Mouse (Mus musculus) heart, adult 2 months (tissue): ENCODE measurements around the gene Henmt1. TPM values are rescaled to one million over a fixed set of nuclear protein-coding genes. Genes with fewer than 3 reads are reported as not detected.

ENCODE experiments used
- DNase-seq, 2 experiments: peaks; one replicate each; pipeline ENCODE4 v3.0.0; 2021
- H3K27ac ChIP-seq: fragments of 200-600 bp; 2 replicates; pipeline ENCODE4 v1.8.1; 2022
- H3K27me3 ChIP-seq: fragments of 200-500 bp; 2 replicates; pipeline ENCODE4 v1.6.1; 2012; ENCODE audit warnings: mild to moderate bottlenecking, low read length, inconsistent platforms, mixed read lengths; ENCODE audit not compliant: control insufficient read depth, insufficient read depth
- H3K36me3 ChIP-seq: fragments of 200-500 bp; 2 replicates; pipeline ENCODE4 v1.6.1; 2012; ENCODE audit warnings: low read length, inconsistent platforms; ENCODE audit not compliant: control insufficient read depth, insufficient read depth
- H3K4me1 ChIP-seq: fragments of 200-500 bp; 2 replicates; pipeline ENCODE4 v1.6.1; 2011; ENCODE audit warnings: low read length; ENCODE audit not compliant: control insufficient read depth, insufficient read depth
- H3K4me3 ChIP-seq: fragments of 200-600 bp; 2 replicates; pipeline ENCODE4 v1.8.1; 2022
- H3K79me2 ChIP-seq: fragments of 200-500 bp; replicated peaks from 2 replicates; pipeline ENCODE4 v1.6.1; 2012; ENCODE audit warnings: mild to moderate bottlenecking, inconsistent platforms, low read length, moderate library complexity, mixed read lengths; ENCODE audit not compliant: control insufficient read depth, insufficient read depth
- H3K9ac ChIP-seq: fragments of 200-500 bp; 2 replicates; pipeline ENCODE4 v1.6.1; 2012; ENCODE audit warnings: low read depth, mild to moderate bottlenecking, control low read depth, inconsistent platforms, low read length, mixed read lengths
- CTCF ChIP-seq: fragments of 200-600 bp; IDR thresholded peaks from 2 replicates; pipeline ENCODE4 v1.8.1; 2022; ENCODE audit warnings: antibody characterized with exemption, mild to moderate bottlenecking, moderate library complexity
- EP300 ChIP-seq: fragments of 200-500 bp; IDR thresholded peaks from 2 replicates; pipeline ENCODE4 v1.6.1; 2011; ENCODE audit warnings: low read depth, low read length, control low read depth; ENCODE audit not compliant: insufficient read depth
- POLR2A ChIP-seq: fragments of 200-500 bp; IDR thresholded peaks from 2 replicates; pipeline ENCODE4 v1.6.1; 2011; ENCODE audit warnings: mild to moderate bottlenecking, low read depth, low read length, control low read depth; ENCODE audit not compliant: insufficient read depth
- WGBS: fragments of 180-500 bp; shearing (Covaris S2); methylation state at CpG from one replicate; pipeline ENCODE4 v1.1.7; 2018; 5-methylcytosine and 5-hydroxymethylcytosine counted together
- intact Hi-C: fragments of 180-260 bp; cut with DNase I; formaldehyde crosslinking; loops from one replicate; pipeline ENCODE4 v1.15.1; 2025
- polyA plus RNA-seq: library from polyadenylated mRNA; depleted of rRNA; stranded (reverse); fragments of >200 nt; gene quantifications from 2 replicates; pipeline ENCODE4 v1.2.3, GENCODE M21; 2012
- total RNA-seq, 2 experiments: library from RNA; stranded (reverse); gene quantifications; 2 replicates each; pipeline ENCODE4 v1.2.3; 2021

Henmt1 gene
- total and polyA plus RNA-seq, 3 experiments = not detected

- WGBS = 91% methylated on average over 13 of the region's 13 CpGs
- intact Hi-C loops = loop anchor here (2.0 to 5.0 kb wide), 2 partner anchors 50 to 85 kb away; partner anchors contain the start of gene Fam102b
- no peaks in the 10 kb centered on the region for H3K27me3 ChIP-seq
- no peak overlapping the region for H3K27ac ChIP-seq
- H3K4me1 ChIP-seq = no peaks in the 10 kb centered on the region
- no peak overlapping the region for H3K4me3 ChIP-seq
- no peak for DNase-seq
- H3K36me3 ChIP-seq = no peaks in the 10 kb centered on the region
- no peaks in the 10 kb centered on the region for H3K79me2 ChIP-seq
- TF ChIP-seq EP300 (no peak), CTCF (peak; percentile 67)
- H3K9ac ChIP-seq = no peak overlapping the region
Observed at GRCm38 (mm10) chr3:108977340-108978030, 37.8 kb downstream of the Henmt1 start.

GRCm38 (mm10) chr3:108981946-108982345, 42.3 kb downstream of the Henmt1 start:
- Histone ChIP-seq H3K9ac (no peak overlapping the region), H3K27me3 (no peaks in the 10 kb centered on the region), H3K36me3 (no peaks in the 10 kb centered on the region), H3K27ac (no peak overlapping the region), H3K4me3 (no peak overlapping the region), H3K79me2 (no peaks in the 10 kb centered on the region), H3K4me1 (no peaks in the 10 kb centered on the region)
- WGBS = 74% methylated on average over 6 of the region's 6 CpGs
- DNase-seq = no peak
- intact Hi-C loops = no loop called here
- TF ChIP-seq EP300 (no peak), CTCF (no peak), POLR2A (no peak)

GRCm38 (mm10) chr3:108983989-108984388, 44.3 kb downstream of the Henmt1 start:
- no peaks in the 10 kb centered on the region for H3K27me3 ChIP-seq
- H3K4me3 ChIP-seq = no peak overlapping the region
- H3K4me1 ChIP-seq = no peaks in the 10 kb centered on the region
- no peaks in the 10 kb centered on the region for H3K79me2 ChIP-seq
- intact Hi-C loops = no loop called here
- no peak for TF ChIP-seq CTCF
- no peak for TF ChIP-seq POLR2A
- WGBS = 47% methylated on average over 5 of the region's 5 CpGs
- H3K36me3 ChIP-seq = no peaks in the 10 kb centered on the region
- no peak overlapping the region for H3K27ac ChIP-seq
- DNase-seq = no peak
- H3K9ac ChIP-seq = no peak overlapping the region

- 76% methylated on average over 1 of the region's 1 CpGs for WGBS
Observed at GRCm38 (mm10) chr3:108986534-108986933, 46.9 kb downstream of the Henmt1 start.

GRCm38 (mm10) chr3:108987009-108987659, 47.5 kb downstream of the Henmt1 start:
- Histone ChIP-seq H3K27me3 (no peaks in the 10 kb centered on the region), H3K4me3 (no peak overlapping the region), H3K79me2 (no peaks in the 10 kb centered on the region), H3K9ac (no peak overlapping the region), H3K36me3 (no peaks in the 10 kb centered on the region), H3K4me1 (no peaks in the 10 kb centered on the region), H3K27ac (no peak overlapping the region)
- 65% methylated on average over 12 of the region's 12 CpGs for WGBS
- DNase-seq = no peak
- intact Hi-C loops = no loop called here
- TF ChIP-seq CTCF (no peak), POLR2A (no peak), EP300 (no peak)

More at GRCm38 (mm10) chr3:108986534-108986933, 46.9 kb downstream of the Henmt1 start:
- Histone ChIP-seq H3K27me3 (no peaks in the 10 kb centered on the region), H3K36me3 (no peaks in the 10 kb centered on the region), H3K9ac (no peak overlapping the region), H3K4me1 (no peaks in the 10 kb centered on the region), H3K4me3 (no peak overlapping the region), H3K79me2 (no peaks in the 10 kb centered on the region), H3K27ac (no peak overlapping the region)
- TF ChIP-seq EP300 (no peak), CTCF (no peak), POLR2A (no peak)
- intact Hi-C loops = no loop called here
- DNase-seq = no peak

GRCm38 (mm10) chr3:108989971-108990548, 50.4 kb downstream of the Henmt1 start:
- no peaks in the 10 kb centered on the region for H3K79me2 ChIP-seq
- no peaks in the 10 kb centered on the region for H3K36me3 ChIP-seq
- DNase-seq = peak; percentile 38 to 44
- no peaks in the 10 kb centered on the region for H3K4me1 ChIP-seq
- intact Hi-C loops = no loop called here
- H3K27ac ChIP-seq = no peak overlapping the region
- no peaks in the 10 kb centered on the region for H3K27me3 ChIP-seq
- no peak overlapping the region for H3K4me3 ChIP-seq
- WGBS = 65% methylated on average over 9 of the region's 9 CpGs
- no peak overlapping the region for H3K9ac ChIP-seq
- TF ChIP-seq CTCF (no peak), EP300 (no peak), POLR2A (no peak)
